Mouse (Mus musculus) E14TG2a.4 (cell line): ENCODE measurements at regions not wholly inside any gene's neighbourhood (a gene's known extent, or its start where the extent isn't known, plus 50 kb on each side); places are given as distances from the start of the nearest gene placed in this dataset.

Experiments used
- CTCF ChIP-seq: conservative IDR thresholded peaks from 2 replicates; pipeline ENCODE4 v1.5.1; 2014; ENCODE audit warnings: low read length
- NANOG ChIP-seq: IDR thresholded peaks from 2 replicates; pipeline ENCODE4 v1.6.1; 2014; ENCODE audit warnings: borderline replicate concordance, low read length, mixed read lengths

GRCm38 (mm10) chr16:19037681-19038080 lies 160.8 kb downstream of the Hira start:
- TF ChIP-seq CTCF, result no peak
- no peak for TF ChIP-seq NANOG
